Mouse (Mus musculus): ENCODE data around the gene Immp2l. TPM values are rescaled to one million over a fixed set of nuclear protein-coding genes. Genes with fewer than 3 reads are reported as not detected.

The Immp2l gene
- polyA plus RNA-seq, 1 experiment from 2014 or later = 13.7 TPM

DNA sequence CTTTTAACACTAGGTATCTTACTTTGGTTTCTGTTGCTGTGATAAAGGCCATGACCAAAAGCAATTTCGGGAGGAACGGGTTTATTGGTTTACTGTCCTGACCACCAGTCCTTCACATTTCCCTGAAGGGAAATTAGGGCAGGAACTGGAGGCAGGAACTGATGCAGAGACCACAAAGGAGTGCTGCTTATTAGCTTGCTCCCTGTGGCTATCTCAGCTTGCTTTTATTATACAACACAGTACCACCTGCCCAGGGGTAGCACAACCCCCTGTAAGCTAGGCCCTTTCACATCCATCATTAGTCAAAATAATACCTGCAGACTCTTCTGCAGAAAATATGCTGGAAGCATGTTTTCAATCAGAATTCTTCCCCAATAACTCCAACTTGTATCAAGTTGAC lies 844.4 kb downstream of the Immp2l start:
- no peak overlapping the region for H3K4me2 ChIP-seq
- WGBS = 67% methylated on average over 2 of the region's 2 CpGs
- H3K4me1 ChIP-seq = no peaks in the 10 kb centered on the region
- no peaks in the 10 kb centered on the region for H3K27me3 ChIP-seq
- no peak overlapping the region for H3K27ac ChIP-seq
- no peak for ATAC-seq (ENCODE audit: insufficient number of reproducible peaks, low FRiP score, low TSS enrichment, low read depth)
- H3K9me3 ChIP-seq = peaks cover 5% of the 10 kb centered on the region; the same call in 1 of the 2 replicates
- H3K36me3 ChIP-seq = no peaks in the 10 kb centered on the region
- no peak overlapping the region for H3K9ac ChIP-seq
- H3K4me3 ChIP-seq = no peak overlapping the region

DNA sequence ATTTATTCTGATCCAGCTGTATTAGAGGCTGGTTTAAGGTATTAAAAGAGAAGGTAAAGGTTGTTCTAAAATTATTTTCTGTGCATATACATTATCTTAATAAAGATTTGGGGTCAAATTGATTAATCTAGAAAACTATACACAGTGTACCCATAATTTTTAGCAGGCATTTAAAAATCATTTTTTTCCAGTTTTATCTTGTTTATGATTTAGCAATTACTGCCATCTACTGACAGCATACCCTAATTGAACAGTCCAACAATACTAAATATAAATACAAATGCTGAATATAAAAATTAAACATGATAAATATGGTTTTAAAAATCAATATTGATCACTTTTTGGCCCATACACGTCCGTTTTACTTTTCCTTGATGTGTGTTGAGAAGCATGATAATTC lies 850.1 kb downstream of the Immp2l start:
- 67% methylated on average over 2 of the region's 2 CpGs for WGBS
- no peak for ATAC-seq (ENCODE audit: insufficient number of reproducible peaks, low FRiP score, low TSS enrichment, low read depth)
- H3K27ac ChIP-seq = no peak overlapping the region
- no peaks in the 10 kb centered on the region for H3K9me3 ChIP-seq
- H3K36me3 ChIP-seq = no peaks in the 10 kb centered on the region
- no peak overlapping the region for H3K4me3 ChIP-seq
- H3K4me2 ChIP-seq = no peak overlapping the region
- no peaks in the 10 kb centered on the region for H3K4me1 ChIP-seq
- no peak overlapping the region for H3K9ac ChIP-seq
- no peaks in the 10 kb centered on the region for H3K27me3 ChIP-seq

DNA sequence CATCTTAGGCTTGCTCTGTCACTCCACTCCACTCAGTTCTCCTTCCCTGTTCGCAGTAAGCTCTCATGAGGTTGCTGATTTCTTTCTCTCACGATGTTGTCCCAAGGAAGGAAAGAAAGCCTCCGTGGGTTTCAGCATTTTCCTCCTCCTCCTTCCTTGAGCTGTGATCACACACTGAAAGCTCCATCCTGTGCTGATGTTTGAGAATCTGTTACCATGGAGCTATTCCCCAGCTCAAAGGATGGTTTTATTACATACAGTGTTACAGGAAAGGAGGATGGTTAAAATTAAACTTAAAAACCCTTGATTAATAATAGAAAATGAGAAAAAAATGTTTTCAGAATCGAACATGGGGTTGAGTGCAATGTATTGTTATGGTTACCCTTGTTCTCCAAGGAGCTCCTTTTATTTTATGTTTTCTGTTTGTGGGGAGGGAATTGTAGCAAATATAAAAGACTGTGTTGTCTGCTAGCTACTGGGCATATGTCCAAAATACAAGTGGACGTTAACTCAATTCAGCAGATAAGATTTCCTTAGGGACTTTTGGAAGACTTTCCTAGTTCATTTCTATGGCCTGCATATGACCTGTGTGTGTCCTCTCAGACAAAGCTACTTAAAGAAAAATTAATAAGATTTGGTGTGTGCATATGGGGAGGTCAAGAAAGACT lies 853.5 kb downstream of the Immp2l start:
- no peaks in the 10 kb centered on the region for H3K27me3 ChIP-seq
- H3K9me3 ChIP-seq = no peaks in the 10 kb centered on the region
- no peak overlapping the region for H3K4me3 ChIP-seq
- H3K36me3 ChIP-seq = no peaks in the 10 kb centered on the region
- no peaks in the 10 kb centered on the region for H3K4me1 ChIP-seq
- no peak overlapping the region for H3K27ac ChIP-seq
- H3K4me2 ChIP-seq = no peak overlapping the region
- H3K9ac ChIP-seq = no peak overlapping the region
- ATAC-seq (ENCODE audit: insufficient number of reproducible peaks, low FRiP score, low TSS enrichment, low read depth) = no peak
- WGBS = 55% methylated on average over 5 of the region's 5 CpGs

DNA sequence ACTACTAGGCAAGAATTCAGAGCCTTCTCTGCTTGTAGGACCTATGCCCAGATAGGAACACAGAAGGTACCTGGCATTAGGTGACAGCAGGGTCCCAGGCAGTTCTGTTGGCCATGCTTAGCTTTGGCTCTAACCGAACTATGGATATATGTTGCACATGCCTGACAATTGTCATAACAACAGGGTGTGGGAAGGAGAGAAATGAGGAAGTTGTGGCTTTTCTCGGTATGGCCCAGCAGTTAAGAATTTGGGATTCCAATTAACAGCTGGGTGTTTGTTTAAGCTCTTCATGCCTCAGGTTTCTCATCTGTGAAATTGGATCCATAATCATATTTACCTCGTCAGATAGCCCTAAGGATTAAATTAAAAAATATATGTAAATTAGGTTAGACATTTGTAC lies 854.6 kb downstream of the Immp2l start:
- Histone ChIP-seq H3K27ac (no peak overlapping the region), H3K27me3 (no peaks in the 10 kb centered on the region), H3K4me1 (no peaks in the 10 kb centered on the region), H3K9me3 (no peaks in the 10 kb centered on the region), H3K4me2 (no peak overlapping the region), H3K36me3 (no peaks in the 10 kb centered on the region), H3K9ac (no peak overlapping the region), H3K4me3 (no peak overlapping the region)
- ATAC-seq (ENCODE audit: insufficient number of reproducible peaks, low FRiP score, low TSS enrichment, low read depth) = no peak
- 60% methylated on average over 3 of the region's 3 CpGs for WGBS

DNA sequence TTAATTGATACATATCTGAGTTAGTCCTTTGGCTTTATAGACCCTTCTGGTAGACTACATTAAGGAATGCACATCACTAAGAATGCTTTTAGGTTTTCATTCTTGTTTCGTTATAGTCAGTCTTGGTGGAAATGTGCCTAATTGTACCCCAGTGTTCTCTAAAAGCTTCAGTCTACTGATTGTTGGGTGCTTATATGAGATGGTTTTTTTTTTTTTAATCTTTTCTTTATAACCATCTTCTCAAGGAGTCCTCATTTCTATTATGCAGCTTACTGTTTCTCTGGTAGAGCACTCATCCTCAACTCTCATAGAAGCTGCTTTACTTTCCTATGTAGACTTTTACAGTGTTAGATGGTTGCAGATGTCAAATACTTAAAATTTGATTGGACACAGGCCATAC lies 855.1 kb downstream of the Immp2l start:
- no peak overlapping the region for H3K4me2 ChIP-seq
- no peak overlapping the region for H3K9ac ChIP-seq
- ATAC-seq (ENCODE audit: insufficient number of reproducible peaks, low FRiP score, low TSS enrichment, low read depth) = no peak
- no peaks in the 10 kb centered on the region for H3K27me3 ChIP-seq
- WGBS = 81% methylated on average over 1 of the region's 1 CpGs
- H3K36me3 ChIP-seq = no peaks in the 10 kb centered on the region
- H3K4me3 ChIP-seq = no peak overlapping the region
- no peaks in the 10 kb centered on the region for H3K4me1 ChIP-seq
- H3K27ac ChIP-seq = no peak overlapping the region
- H3K9me3 ChIP-seq = no peaks in the 10 kb centered on the region

DNA sequence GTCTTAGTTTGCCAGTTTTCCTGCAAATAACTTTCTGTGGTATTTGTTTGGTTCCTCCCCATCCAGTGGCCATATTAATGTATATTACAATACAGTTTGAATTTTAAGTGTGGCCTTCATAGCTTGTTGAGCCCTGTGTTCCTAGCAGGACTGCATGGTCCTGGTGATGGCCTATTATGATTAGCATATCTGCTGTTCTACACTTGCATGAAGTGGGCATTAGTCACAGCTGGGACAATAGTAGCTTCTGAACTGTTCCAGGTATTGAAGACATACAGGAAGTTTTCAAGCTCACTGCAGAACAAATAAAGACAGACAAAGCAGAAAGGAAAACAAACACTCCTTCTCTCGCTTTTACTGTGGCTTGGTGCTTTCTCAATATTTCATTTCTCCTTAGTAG lies 855.5 kb downstream of the Immp2l start:
- Histone ChIP-seq H3K4me3 (no peak overlapping the region), H3K9ac (no peak overlapping the region), H3K27me3 (no peaks in the 10 kb centered on the region), H3K9me3 (no peaks in the 10 kb centered on the region), H3K4me2 (no peak overlapping the region), H3K36me3 (no peaks in the 10 kb centered on the region), H3K27ac (no peak overlapping the region), H3K4me1 (no peaks in the 10 kb centered on the region)
- 87% methylated on average over 1 of the region's 1 CpGs for WGBS
- no peak for ATAC-seq (ENCODE audit: insufficient number of reproducible peaks, low FRiP score, low TSS enrichment, low read depth)

DNA sequence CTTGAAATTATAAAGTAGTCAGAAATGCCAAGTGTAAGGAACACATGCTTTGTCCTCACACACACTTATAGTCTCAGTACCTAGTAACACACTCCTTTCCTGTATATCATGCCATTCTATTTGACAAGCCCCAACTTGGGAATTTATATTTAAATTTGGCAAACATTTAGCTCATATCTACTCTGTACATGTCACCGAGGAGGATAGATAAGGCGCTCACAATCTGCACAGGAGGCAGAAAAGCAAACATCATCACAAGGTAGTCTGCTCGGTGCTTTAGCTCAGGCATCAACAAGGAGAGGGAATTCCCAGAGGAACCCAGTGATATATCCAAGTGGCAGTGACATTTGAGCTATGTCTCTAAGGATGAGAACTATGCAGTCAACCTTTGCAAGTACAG lies 856.9 kb downstream of the Immp2l start:
- whole genome bisulfite sequencing = 82% methylated on average over 3 of the region's 3 CpGs
- no peak overlapping the region for H3K27ac ChIP-seq
- ATAC-seq (ENCODE audit: insufficient number of reproducible peaks, low FRiP score, low TSS enrichment, low read depth) = no peak

DNA sequence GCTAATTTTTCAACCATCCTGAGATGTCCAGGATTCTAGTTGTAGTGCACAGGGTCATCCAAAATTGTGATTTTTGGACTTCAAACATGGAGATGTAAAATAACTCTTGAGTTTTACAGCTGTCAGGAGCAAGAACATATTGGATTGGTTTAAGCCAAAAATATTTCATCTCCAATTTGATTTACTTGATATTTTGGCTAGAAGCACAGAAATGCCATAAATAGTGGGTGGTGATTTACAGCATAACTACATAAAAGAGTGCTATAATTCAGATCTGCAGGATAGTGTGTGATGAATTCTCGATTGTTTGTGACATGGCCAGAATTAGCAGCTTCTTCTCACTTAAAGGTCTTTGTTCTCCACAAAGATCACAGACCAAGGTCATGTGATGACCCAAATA lies 884.1 kb downstream of the Immp2l start:
- Histone ChIP-seq H3K36me3 (no peaks in the 10 kb centered on the region), H3K27me3 (no peaks in the 10 kb centered on the region), H3K4me2 (no peak overlapping the region), H3K9me3 (no peaks in the 10 kb centered on the region), H3K4me1 (no peaks in the 10 kb centered on the region), H3K9ac (no peak overlapping the region), H3K4me3 (no peak overlapping the region), H3K27ac (no peak overlapping the region)
- ATAC-seq (ENCODE audit: insufficient number of reproducible peaks, low FRiP score, low TSS enrichment, low read depth) = no peak
- WGBS = 42% methylated on average over 1 of the region's 1 CpGs

More for the DNA sequence above, 856.9 kb downstream of the Immp2l start:
- no peaks in the 10 kb centered on the region for H3K9me3 ChIP-seq
- H3K4me3 ChIP-seq = no peak overlapping the region
- H3K4me2 ChIP-seq = no peak overlapping the region
- no peaks in the 10 kb centered on the region for H3K4me1 ChIP-seq
- H3K36me3 ChIP-seq = no peaks in the 10 kb centered on the region
- no peaks in the 10 kb centered on the region for H3K27me3 ChIP-seq
- no peak overlapping the region for H3K9ac ChIP-seq

DNA sequence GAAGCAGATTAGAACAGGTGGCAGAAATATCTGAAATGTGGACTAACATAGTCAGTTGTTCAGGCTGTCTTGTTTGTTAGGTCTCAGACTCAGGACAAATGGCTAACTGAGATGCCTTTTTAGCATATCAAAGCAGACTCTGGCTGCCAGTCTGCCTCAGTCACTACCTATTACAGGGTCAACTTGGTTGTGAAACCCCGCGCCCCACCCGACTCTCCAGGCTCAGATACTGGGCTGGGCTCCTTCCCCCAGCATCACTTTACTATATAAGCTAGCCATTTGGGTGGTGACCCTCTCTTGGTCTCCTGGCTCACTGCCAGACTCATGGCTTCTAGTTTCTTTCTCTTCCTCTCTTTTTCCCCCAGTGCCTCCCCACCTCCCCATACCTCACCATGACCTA lies 887.7 kb downstream of the Immp2l start:
- Histone ChIP-seq H3K36me3 (no peaks in the 10 kb centered on the region), H3K4me3 (no peak overlapping the region), H3K9ac (no peak overlapping the region), H3K9me3 (no peaks in the 10 kb centered on the region), H3K4me2 (no peak overlapping the region), H3K27ac (no peak overlapping the region), H3K4me1 (no peaks in the 10 kb centered on the region), H3K27me3 (no peaks in the 10 kb centered on the region)
- no peak for ATAC-seq (ENCODE audit: insufficient number of reproducible peaks, low FRiP score, low TSS enrichment, low read depth)
- 85% methylated on average over 3 of the region's 3 CpGs for WGBS

DNA sequence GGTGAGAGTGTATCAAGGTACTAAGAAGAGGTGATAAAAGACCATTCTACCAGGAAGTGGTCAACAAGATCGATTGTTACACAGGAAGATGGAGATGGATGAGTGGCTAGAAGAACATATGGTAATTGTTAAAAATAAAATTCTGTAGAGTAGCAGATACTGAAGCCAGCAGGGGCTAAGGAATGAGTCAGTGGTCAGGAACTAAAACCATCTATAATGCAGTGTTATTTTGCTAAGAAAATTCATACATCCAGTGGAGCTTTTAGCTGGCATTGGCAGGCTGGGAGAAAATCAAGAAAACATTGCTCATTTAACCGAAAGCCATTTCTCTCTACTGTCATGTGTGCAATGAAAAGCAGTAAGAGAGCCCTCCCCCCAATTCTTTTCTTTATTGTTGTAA lies 913.9 kb downstream of the Immp2l start:
- H3K4me1 ChIP-seq = no peaks in the 10 kb centered on the region
- H3K36me3 ChIP-seq = no peaks in the 10 kb centered on the region
- H3K9ac ChIP-seq = no peak overlapping the region
- H3K9me3 ChIP-seq = no peaks in the 10 kb centered on the region
- ATAC-seq (ENCODE audit: insufficient number of reproducible peaks, low FRiP score, low TSS enrichment, low read depth) = no peak
- H3K27me3 ChIP-seq = no peaks in the 10 kb centered on the region
- no peak overlapping the region for H3K27ac ChIP-seq
- H3K4me2 ChIP-seq = no peak overlapping the region
- WGBS = 73% methylated on average over 2 of the region's 2 CpGs
- H3K4me3 ChIP-seq = no peak overlapping the region

DNA sequence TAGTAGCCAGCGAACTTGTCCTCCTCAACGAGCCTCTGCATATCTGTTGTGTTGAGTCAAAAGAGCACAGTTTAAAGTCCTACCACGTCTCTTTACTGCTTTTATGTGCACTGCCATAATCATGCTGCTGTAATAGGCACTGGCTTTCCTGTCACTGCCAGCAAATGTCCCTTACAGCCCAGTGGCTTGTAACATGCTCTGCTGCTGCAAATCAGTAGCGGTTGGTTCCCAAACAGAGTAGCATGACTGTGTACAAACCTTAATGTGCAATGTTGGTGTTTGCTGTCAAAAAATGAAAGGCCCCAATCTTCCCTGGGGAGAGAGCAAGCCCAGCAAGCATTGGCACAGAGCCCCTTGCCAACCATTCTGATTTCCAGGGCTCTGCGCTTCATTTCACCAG lies 918.0 kb downstream of the Immp2l start:
- WGBS = 64% methylated on average over 5 of the region's 5 CpGs
- H3K4me2 ChIP-seq = no peak overlapping the region
- no peaks in the 10 kb centered on the region for H3K4me1 ChIP-seq
- no peaks in the 10 kb centered on the region for H3K9me3 ChIP-seq
- no peak overlapping the region for H3K9ac ChIP-seq
- no peak overlapping the region for H3K27ac ChIP-seq
- no peaks in the 10 kb centered on the region for H3K36me3 ChIP-seq
- no peak for ATAC-seq (ENCODE audit: insufficient number of reproducible peaks, low FRiP score, low TSS enrichment, low read depth)
- no peaks in the 10 kb centered on the region for H3K27me3 ChIP-seq
- no peak overlapping the region for H3K4me3 ChIP-seq

DNA sequence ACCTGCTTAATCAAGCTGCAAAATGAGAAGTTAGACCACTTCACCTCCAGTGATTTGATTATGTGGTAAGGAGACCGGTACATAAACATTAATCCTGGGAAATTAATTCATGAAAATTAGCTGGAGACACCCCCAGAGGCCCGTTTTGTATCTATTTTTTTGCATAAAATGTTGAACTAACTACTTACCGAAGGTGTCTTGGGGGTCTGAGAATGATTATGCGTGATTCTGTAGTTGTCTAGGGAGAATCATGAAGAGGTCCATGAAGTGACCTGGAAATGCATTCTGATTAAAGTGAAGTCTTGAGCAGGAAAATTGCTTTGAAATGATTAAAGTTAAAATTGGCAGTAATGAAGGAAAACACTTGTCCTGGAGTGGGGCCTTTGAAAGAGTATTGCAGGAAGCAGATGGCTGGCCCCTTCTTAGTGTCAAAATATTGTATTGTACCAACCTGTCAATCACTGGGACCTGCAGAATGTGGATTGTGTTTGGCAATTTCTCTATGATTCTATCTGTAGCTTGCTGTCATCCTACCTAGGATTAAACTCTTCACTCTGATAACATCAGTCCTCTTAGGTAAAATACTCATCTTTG lies 920.3 kb downstream of the Immp2l start:
- no peak overlapping the region for H3K4me3 ChIP-seq
- H3K4me1 ChIP-seq = no peaks in the 10 kb centered on the region
- no peaks in the 10 kb centered on the region for H3K36me3 ChIP-seq
- no peaks in the 10 kb centered on the region for H3K27me3 ChIP-seq
- no peak overlapping the region for H3K27ac ChIP-seq
- H3K4me2 ChIP-seq = no peak overlapping the region
- 80% methylated on average over 4 of the region's 4 CpGs for WGBS
- no peaks in the 10 kb centered on the region for H3K9me3 ChIP-seq
- no peak overlapping the region for H3K9ac ChIP-seq
- no peak for ATAC-seq (ENCODE audit: insufficient number of reproducible peaks, low FRiP score, low TSS enrichment, low read depth)

DNA sequence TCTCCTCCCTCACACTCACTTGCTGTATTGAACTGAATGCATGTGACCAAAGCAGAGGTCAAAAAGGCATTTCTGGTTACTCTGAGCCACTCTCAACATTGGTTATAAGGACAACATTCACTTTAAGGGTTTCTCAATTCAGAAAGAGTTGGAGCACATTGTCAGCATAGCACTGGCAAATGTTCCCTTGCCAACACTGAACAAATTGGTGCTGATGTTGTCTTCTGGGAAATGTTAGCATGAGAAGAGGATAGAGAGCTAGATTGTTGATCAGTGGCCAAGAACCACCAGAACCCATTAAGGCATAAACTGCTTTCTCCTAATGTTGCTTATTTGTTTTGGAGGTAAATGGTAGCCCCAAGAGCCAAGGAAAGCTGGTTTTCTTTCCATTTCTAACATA lies 922.6 kb downstream of the Immp2l start:
- Histone ChIP-seq H3K36me3 (no peaks in the 10 kb centered on the region), H3K4me3 (no peak overlapping the region), H3K27me3 (no peaks in the 10 kb centered on the region), H3K4me1 (no peaks in the 10 kb centered on the region), H3K9me3 (no peaks in the 10 kb centered on the region), H3K4me2 (no peak overlapping the region), H3K9ac (no peak overlapping the region), H3K27ac (no peak overlapping the region)
- no peak for ATAC-seq (ENCODE audit: insufficient number of reproducible peaks, low FRiP score, low TSS enrichment, low read depth)
